8 mouse cellular contexts compared by ENCODE assay signal in the genomic region with DNA sequence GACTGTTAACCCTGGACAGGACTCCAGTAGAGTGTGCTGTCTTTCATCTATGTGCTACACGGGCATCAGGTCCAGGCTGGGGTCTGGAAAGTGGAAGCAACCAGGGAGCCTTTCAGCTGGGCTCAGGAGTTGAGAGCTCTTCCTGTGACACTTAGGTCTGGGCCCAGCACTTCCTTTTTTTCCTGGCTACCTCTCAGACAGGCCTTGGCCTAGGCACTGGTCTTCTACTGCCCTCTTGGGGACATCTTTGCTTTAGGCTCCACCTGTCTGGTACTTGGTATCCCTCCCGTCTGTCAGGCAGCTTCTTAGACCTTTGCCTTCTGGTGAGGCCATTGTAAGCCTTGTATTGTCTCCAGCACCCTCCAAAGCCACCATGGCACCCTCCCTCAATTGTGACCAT. TPM values are rescaled to one million over a fixed set of nuclear protein-coding genes. Genes with fewer than 3 reads are reported as not detected.
DNase-seq lines count a peak whose midpoint lies in the region; ATAC-seq and TF ChIP-seq lines count a peak whose summit lies in the region.

No protein-coding gene starts in this region.

- no peak overlapping the region for H3K4me2 ChIP-seq in embryonic facial prominence, embryonic 13.5 days
- no peak overlapping the region for H3K4me2 ChIP-seq in intestine, embryonic 15.5 days (replicated peaks)
- no peak overlapping the region for H3K4me2 ChIP-seq in liver, embryonic 14.5 days (ENCODE audit: low read depth)

- no peak overlapping the region for H3K9ac ChIP-seq in embryonic facial prominence, embryonic 13.5 days
- no peak overlapping the region for H3K9ac ChIP-seq in intestine, embryonic 15.5 days
- no peak overlapping the region for H3K9ac ChIP-seq in liver, embryonic 14.5 days (replicated peaks)

- TF ChIP-seq EP300 in liver, embryonic 14.5 days (IDR thresholded peaks at IDR 0.05; ENCODE audit: low read depth) = no peak

- no peaks in the 10 kb centered on the region for H3K36me3 ChIP-seq in embryonic facial prominence, embryonic 13.5 days
- no peaks in the 10 kb centered on the region for H3K36me3 ChIP-seq in intestine, embryonic 15.5 days
- no peaks in the 10 kb centered on the region for H3K36me3 ChIP-seq in liver, embryonic 14.5 days (replicated peaks; ENCODE audit: control insufficient read depth, insufficient read depth, low read depth)

- DNase-seq in ovary, adult 18-20 months (ENCODE audit: low spot score) = peak; percentile 38
- no peak for DNase-seq in ovary, postnatal 14 days (ENCODE audit: low spot score)
- DNase-seq in adrenal gland, postnatal 14 days = peak; percentile 75
- DNase-seq in liver, embryonic 14.5 days (ENCODE audit: low read depth in 3 of 3, low spot score in 3 of 3) = peak; percentile 40 to 50 (median 42)
- peak; percentile 59 to 61 for DNase-seq in spleen, adult 18-20 months
- no peak for DNase-seq in ovary, postnatal 36 days (ENCODE audit: low spot score)

- H3K9me3 ChIP-seq in embryonic facial prominence, embryonic 13.5 days = no peaks in the 10 kb centered on the region
- no peaks in the 10 kb centered on the region for H3K9me3 ChIP-seq in intestine, embryonic 15.5 days
- H3K9me3 ChIP-seq in liver, embryonic 14.5 days (ENCODE audit: control insufficient read depth, low read length) = no peaks in the 10 kb centered on the region

- H3K4me1 ChIP-seq in embryonic facial prominence, embryonic 13.5 days = peaks cover 19% of the 10 kb centered on the region
- peaks cover 41% of the 10 kb centered on the region for H3K4me1 ChIP-seq in intestine, embryonic 15.5 days (replicated peaks)
- peaks cover 17 to 28% of the 10 kb centered on the region in 2 experiments for H3K4me1 ChIP-seq in liver, embryonic 14.5 days (replicated peaks; ENCODE audit: control insufficient read depth in 2 of 2, insufficient read depth in 2 of 2, low read length in 1 of 2)

- TF ChIP-seq CTCF in liver, embryonic 14.5 days (IDR thresholded peaks at IDR 0.05; ENCODE audit: low read depth) = peak; percentile 86

- H3K4me3 ChIP-seq in embryonic facial prominence, embryonic 13.5 days = no peak overlapping the region
- no peak overlapping the region for H3K4me3 ChIP-seq in intestine, embryonic 15.5 days (replicated peaks)
- no peak overlapping the region for H3K4me3 ChIP-seq in liver, embryonic 14.5 days (ENCODE audit: insufficient read depth in 1 of 2, low read depth in 2 of 2, low read length in 2 of 2)

- no peaks in the 10 kb centered on the region for H3K27me3 ChIP-seq in embryonic facial prominence, embryonic 13.5 days
- H3K27me3 ChIP-seq in intestine, embryonic 15.5 days (replicated peaks) = no peaks in the 10 kb centered on the region
- no peaks in the 10 kb centered on the region; the same call in 1 of the 2 replicates for H3K27me3 ChIP-seq in liver, embryonic 14.5 days (ENCODE audit: control insufficient read depth, insufficient read depth, low read length)

- 0 out of 2 replicates have a peak overlapping the region, but pooled peaks have one; percentile 22 for H3K27ac ChIP-seq in embryonic facial prominence, embryonic 13.5 days
- peak overlapping the region; percentile 61; the same call in 1 of the 2 replicates for H3K27ac ChIP-seq in intestine, embryonic 15.5 days
- no peak overlapping the region for H3K27ac ChIP-seq in liver, embryonic 14.5 days

- WGBS in embryonic facial prominence, embryonic 13.5 days = 41% methylated on average over 2 of the region's 2 CpGs
- WGBS in intestine, embryonic 15.5 days = 31% methylated on average over 2 of the region's 2 CpGs
- 12% methylated on average over 2 of the region's 2 CpGs for WGBS in liver, embryonic 14.5 days (ENCODE audit: insufficient replicate concordance)

- no peak for ATAC-seq in embryonic facial prominence, embryonic 13.5 days (ENCODE audit: insufficient number of reproducible peaks, insufficient read depth, low FRiP score, low TSS enrichment, low read depth)
- ATAC-seq in intestine, embryonic 15.5 days = peak; percentile 40; the same call in 1 of the 2 replicates
- no peak; the same call in 1 of the 2 replicates for ATAC-seq in liver, embryonic 14.5 days (ENCODE audit: insufficient read depth)

RNA-seq across cellular contexts. Expression of gene Atp5mpl, which starts 20.1 kb away (rescaled TPM):
- 533 and 580 TPM in 2 replicates for total RNA-seq in adrenal gland, postnatal 14 days (2021)
- 644 and 681 TPM in 2 replicates for polyA plus RNA-seq in embryonic facial prominence, embryonic 13.5 days (2015; fragmentation: Nextera tagmentation; extraction: Ambion mirVana)
- polyA plus RNA-seq in intestine, embryonic 15.5 days (2015; fragmentation: Nextera tagmentation; extraction: Ambion mirVana) = 924 and 941 TPM in 2 replicates
- polyA plus RNA-seq in liver, embryonic 14.5 days (2012; rRNA removed) = 139 and 170 TPM in 2 replicates
- polyA plus RNA-seq in liver, embryonic 14.5 days (2014; fragmentation: Nextera tagmentation; extraction: Ambion mirVana) = 631 and 642 TPM in 2 replicates

RNA-seq across cellular contexts. Expression of gene Tdrd9, which starts 24.6 kb away (rescaled TPM):
- total RNA-seq in adrenal gland, postnatal 14 days (2021) = 0.15 TPM in 1 of 2 replicates, not detected in the other
- 0.34 and 1.1 TPM in 2 replicates for polyA plus RNA-seq in embryonic facial prominence, embryonic 13.5 days (2015; fragmentation: Nextera tagmentation; extraction: Ambion mirVana)
- 0.46 TPM in 1 of 2 replicates, not detected in the other for polyA plus RNA-seq in intestine, embryonic 15.5 days (2015; fragmentation: Nextera tagmentation; extraction: Ambion mirVana)
- 0.01 and 0.06 TPM in 2 replicates for polyA plus RNA-seq in liver, embryonic 14.5 days (2012; rRNA removed)
- polyA plus RNA-seq in liver, embryonic 14.5 days (2014; fragmentation: Nextera tagmentation; extraction: Ambion mirVana) = 0.04 TPM in 1 of 2 replicates, not detected in the other

RNA-seq across cellular contexts. Expression of gene Rd3l, which starts 34.4 kb away (rescaled TPM):
- not detected in 2 replicates for total RNA-seq in adrenal gland, postnatal 14 days (2021)
- not detected in 2 replicates for polyA plus RNA-seq in embryonic facial prominence, embryonic 13.5 days (2015; fragmentation: Nextera tagmentation; extraction: Ambion mirVana)
- polyA plus RNA-seq in intestine, embryonic 15.5 days (2015; fragmentation: Nextera tagmentation; extraction: Ambion mirVana) = not detected in 2 replicates
- not detected in 2 replicates for polyA plus RNA-seq in liver, embryonic 14.5 days (2012; rRNA removed)
- polyA plus RNA-seq in liver, embryonic 14.5 days (2014; fragmentation: Nextera tagmentation; extraction: Ambion mirVana) = not detected in 2 replicates

RNA-seq across cellular contexts. Expression of gene Ppp1r13b, which starts 38.8 kb away (rescaled TPM):
- total RNA-seq in adrenal gland, postnatal 14 days (2021) = 17.5 and 22.0 TPM in 2 replicates
- 12.3 and 15.2 TPM in 2 replicates for polyA plus RNA-seq in embryonic facial prominence, embryonic 13.5 days (2015; fragmentation: Nextera tagmentation; extraction: Ambion mirVana)
- 19.8 and 21.7 TPM in 2 replicates for polyA plus RNA-seq in intestine, embryonic 15.5 days (2015; fragmentation: Nextera tagmentation; extraction: Ambion mirVana)
- 2.5 and 2.8 TPM in 2 replicates for polyA plus RNA-seq in liver, embryonic 14.5 days (2012; rRNA removed)
- 2.9 and 3.6 TPM in 2 replicates for polyA plus RNA-seq in liver, embryonic 14.5 days (2014; fragmentation: Nextera tagmentation; extraction: Ambion mirVana)

Comparison
In these comparisons a context has a peak if more than half of its experiments do, and no peak if none do; other contexts are left out.
1. DNase-seq: peak in ovary, adult 18-20 months (single experiment), adrenal gland, postnatal 14 days (single experiment), liver, embryonic 14.5 days (3 of 3) and spleen, adult 18-20 months (2 of 2); none in ovary, postnatal 14 days (single experiment) and ovary, postnatal 36 days (single experiment).